Mouse (Mus musculus) erythroblast, adult 5-6 weeks (primary cell): ENCODE results near the gene Prep. TPM values are rescaled to one million over a fixed set of nuclear protein-coding genes. Genes with fewer than 3 reads are reported as not detected.
"Not testable (repeated sequence)": the region's sequence is repeated elsewhere in the genome, so short reads cannot be mapped to it uniquely, and the experiment has no call there.

Experiments
- ATAC-seq: replicated peaks from 2 replicates; pipeline ENCODE4 v1.8.0; 2016; ENCODE audit warnings: moderate number of reproducible peaks, mild to moderate bottlenecking, moderate TSS enrichment, inconsistent platforms; ENCODE audit not compliant: poor library complexity, low FRiP score, severe bottlenecking
- total RNA-seq, 2 experiments: library from RNA; stranded (forward) in 1 of 2; stranded (reverse) in 1 of 2; fragments of 150-400 nt in 1 of 2; fragments of 200-764, 138-1000 nt in 1 of 2; gene quantifications; 2 replicates each; pipeline versions ENCODE4 v1.2.3 to v1.2.4; 2015 to 2017; ENCODE audit warnings: low replicate concordance in 2 of 2

Prep gene
- total RNA-seq, 2 experiments from 2014 or later: 1.3 to 2.8 TPM

DNA sequence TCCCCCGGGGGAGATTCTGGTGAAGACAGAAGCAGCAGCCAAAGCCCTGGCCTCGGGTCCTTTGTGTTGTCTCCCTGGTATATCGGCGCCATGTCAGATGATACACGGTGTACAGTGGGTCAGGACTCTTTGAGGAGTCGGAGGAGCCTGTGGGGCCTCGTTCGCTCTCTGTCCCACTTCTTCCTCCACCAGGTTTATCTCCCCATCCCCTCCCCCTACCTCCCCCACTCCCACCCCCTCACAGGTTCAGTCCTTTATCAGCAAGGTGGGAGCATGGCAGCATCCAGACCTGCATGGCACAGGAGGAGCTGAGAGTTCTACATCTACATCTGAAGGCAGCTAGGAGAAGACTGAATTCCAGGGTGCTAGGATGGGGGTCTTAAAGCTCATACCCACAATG lies 98.8 kb downstream of the Prep start:
- no peak for ATAC-seq

GRCm38 (mm10) chr10:45173927-45174326 lies 106.9 kb downstream of the Prep start:
- no peak for ATAC-seq

- no peak for ATAC-seq
Observed at GRCm38 (mm10) chr10:45174345-45174744, 107.3 kb downstream of the Prep start.

GRCm38 (mm10) chr10:45177798-45178197 lies 110.8 kb downstream of the Prep start, which contains the start of gene Popdc3:
TSS of gene Popdc3 (plus strand) at chr10:45178098.
- not testable (repeated sequence) for ATAC-seq

DNA sequence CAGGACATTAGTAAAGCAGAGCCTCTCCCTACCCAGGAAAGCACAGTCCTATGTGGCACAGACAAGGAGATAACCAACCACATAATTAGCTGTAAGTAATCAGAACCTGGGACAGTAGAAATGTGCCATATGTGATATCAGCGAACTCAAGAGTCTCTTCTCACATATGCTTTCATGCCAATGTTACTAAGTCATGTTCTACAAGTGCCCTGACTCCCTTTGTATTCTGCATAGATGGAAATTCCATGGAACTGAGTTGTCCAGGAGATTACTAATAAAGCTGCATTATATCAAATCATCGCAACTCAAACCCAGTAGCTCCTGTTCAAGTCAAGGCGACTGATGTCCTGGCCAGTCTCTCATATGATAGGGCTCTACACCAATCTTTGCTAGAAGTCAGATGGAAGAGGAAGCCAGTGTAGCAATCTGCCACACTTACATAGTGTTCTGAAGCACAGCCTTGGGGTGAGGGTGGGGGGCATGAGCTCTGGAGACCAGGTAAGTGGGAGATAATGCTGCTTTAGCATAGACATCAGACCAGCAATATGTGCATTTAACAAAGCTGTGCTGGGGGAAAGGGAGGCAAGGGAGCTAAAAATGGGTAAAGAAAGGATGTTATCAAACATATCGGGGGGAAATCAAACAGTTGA lies 113.8 kb downstream of the Prep start:
- no peak for ATAC-seq

DNA sequence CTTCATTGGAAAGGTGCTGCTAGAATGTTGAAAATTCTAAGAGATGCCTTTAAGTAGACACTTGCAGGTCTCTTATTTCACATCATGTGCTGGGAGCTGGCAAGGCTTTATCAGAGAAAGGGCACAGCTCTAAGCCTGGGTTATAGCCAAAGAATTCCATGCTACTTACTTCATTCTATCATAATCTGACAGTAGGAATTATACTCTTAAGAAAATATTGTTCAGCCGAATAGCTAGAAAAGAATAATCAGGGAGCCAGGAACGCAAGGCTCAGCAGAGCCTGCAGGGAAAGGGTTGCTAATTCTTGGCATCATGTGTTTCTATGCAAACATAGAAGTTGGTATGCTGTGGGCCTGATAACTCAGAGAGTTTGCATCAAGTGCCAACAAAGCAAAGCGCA lies 114.3 kb downstream of the Prep start:
- ATAC-seq: no peak

DNA sequence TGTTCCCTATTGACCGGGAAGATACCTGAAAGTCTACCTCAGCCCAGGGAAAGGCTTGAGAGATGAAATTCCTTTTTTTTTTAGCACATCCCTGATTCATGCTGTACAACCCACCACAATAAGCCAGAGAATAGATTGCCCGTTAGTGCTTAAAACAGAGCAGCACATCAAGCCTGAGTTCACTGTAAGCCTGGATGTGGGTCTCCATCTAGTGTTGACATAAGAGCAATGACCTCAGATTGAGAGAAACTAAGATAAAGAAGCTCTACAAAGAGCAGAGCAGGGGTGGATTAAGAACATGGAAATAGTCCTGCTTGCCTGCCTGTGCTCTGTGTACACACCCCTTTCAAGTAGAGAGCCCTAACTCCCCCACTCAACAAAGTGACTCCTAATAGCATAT lies 118.5 kb downstream of the Prep start:
- ATAC-seq: no peak

GRCm38 (mm10) chr10:45193330-45194310 lies 126.6 kb downstream of the Prep start:
- ATAC-seq: no peak

- no peak for ATAC-seq
Observed at GRCm38 (mm10) chr10:45194531-45194930, 127.5 kb downstream of the Prep start.

DNA sequence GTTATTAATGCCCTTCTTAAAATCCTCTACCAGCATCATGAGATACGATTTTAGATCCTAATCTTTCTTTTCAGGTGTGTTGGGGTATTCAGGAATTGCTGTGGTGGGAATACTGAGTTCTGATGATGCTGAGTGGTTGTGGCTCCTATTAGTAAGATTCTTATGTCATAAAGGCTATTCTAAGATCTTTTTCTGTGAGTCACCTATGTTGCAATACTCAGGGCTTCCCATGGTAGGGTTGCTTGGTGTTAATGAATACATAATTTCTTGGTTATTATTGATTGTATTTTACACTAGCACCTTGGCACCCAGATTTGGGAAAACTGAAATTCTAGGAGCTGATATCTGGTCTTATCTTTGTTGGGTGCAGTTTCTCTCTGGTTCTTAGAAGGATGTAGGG lies 137.6 kb downstream of the Prep start:
- no peak for ATAC-seq

GRCm38 (mm10) chr10:45210201-45210600 lies 143.2 kb downstream of the Prep start:
- no peak for ATAC-seq

DNA sequence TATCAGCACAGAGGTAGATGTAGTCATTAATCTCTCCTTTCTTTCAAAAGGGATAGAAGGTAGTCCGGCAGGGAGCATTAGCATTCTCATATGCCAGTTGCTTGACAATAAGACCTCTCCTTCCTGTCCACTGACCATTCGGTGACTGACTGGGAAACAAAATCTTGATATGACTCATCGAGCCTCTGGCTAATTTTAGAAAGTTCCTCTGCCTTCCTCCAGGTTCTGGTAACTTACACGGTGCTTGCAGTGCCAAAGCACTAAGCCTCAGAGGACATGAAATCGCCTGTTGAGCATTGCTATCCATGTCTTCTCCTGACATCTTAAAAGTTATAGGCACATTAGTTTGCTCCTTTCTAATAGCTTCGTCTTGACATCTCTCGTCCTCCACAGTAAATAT lies 149.7 kb downstream of the Prep start:
- ATAC-seq: no peak

Other genes starting within 250 kb of the Prep start
- gene Popdc3, start 110.9 kb downstream of the Prep start, total RNA-seq (2015; ENCODE audit: low replicate concordance): not detected in 2 replicates
- gene Popdc3, start 110.9 kb downstream of the Prep start, total RNA-seq (2017; ENCODE audit: low replicate concordance): not detected in 2 replicates